Comparison of ENCODE assay signal across 11 mouse cellular contexts in genomic region chr14:101537413-101537812, GRCm38 (mm10).
"Had no signal": no experiment of that assay in that cellular context is flagged by ENCODE, and none has a peak within 500 bp of the region (broad histone marks: within the 10 kb centered on the region; RNA-seq: fewer than 3 reads in every experiment).

No protein-coding gene starts in this region.

- H3K9me3 ChIP-seq: liver, embryonic 13.5 days; lung, embryonic 15.5 days; megakaryocyte, embryonic 14.5 days had no signal

- ATAC-seq: intestine, embryonic 16.5 days; liver, postnatal 0 days had no signal

- H3K27me3 ChIP-seq: liver, embryonic 13.5 days; lung, embryonic 15.5 days; megakaryocyte, embryonic 14.5 days had no signal

- H3K36me3 ChIP-seq: liver, embryonic 13.5 days; lung, embryonic 15.5 days had no signal

- H3K4me2 ChIP-seq: liver, embryonic 13.5 days; lung, embryonic 15.5 days; midbrain, embryonic 11.5 days had no signal

- H3K4me1 ChIP-seq: liver, embryonic 13.5 days had no signal

- H3K27ac ChIP-seq: liver, embryonic 13.5 days; lung, embryonic 15.5 days; macrophage; stomach, postnatal 0 days had no signal

- H3K9ac ChIP-seq: liver, embryonic 13.5 days; liver, postnatal 0 days; lung, embryonic 15.5 days had no signal

- DNase-seq: liver; liver, embryonic 13.5 days; liver, postnatal 0 days; lung, postnatal 14 days; thymus, postnatal 14 days had no signal

- H3K4me3 ChIP-seq: liver, embryonic 13.5 days; lung, embryonic 15.5 days; megakaryocyte, embryonic 14.5 days had no signal
